Mouse (Mus musculus) megakaryocyte progenitor cell, adult 5-6 weeks (primary cell): ENCODE results near the gene Rab23. TPM values are rescaled to one million over a fixed set of nuclear protein-coding genes. Genes with fewer than 3 reads are reported as not detected.

Source experiments
- ATAC-seq: replicated peaks from 2 replicates; pipeline ENCODE4 v1.8.0; 2016; ENCODE audit warnings: mild to moderate bottlenecking, moderate TSS enrichment, inconsistent platforms; ENCODE audit not compliant: poor library complexity
- total RNA-seq, 2 experiments: library from RNA; stranded (forward) in 1 of 2; stranded (reverse) in 1 of 2; fragments of 157-497, 149-512 nt in 1 of 2; fragments of 200-1000 nt in 1 of 2; gene quantifications; 2 replicates each; pipeline versions ENCODE4 v1.2.3 to v1.2.4; 2015 to 2017

The Rab23 gene
- total RNA-seq, 2 experiments from 2014 or later, result 1.1 to 7.1 TPM

GRCm38 (mm10) chr1:33765468-33766080, 45.9 kb downstream of the Rab23 start:
- ATAC-seq, result no peak

DNA sequence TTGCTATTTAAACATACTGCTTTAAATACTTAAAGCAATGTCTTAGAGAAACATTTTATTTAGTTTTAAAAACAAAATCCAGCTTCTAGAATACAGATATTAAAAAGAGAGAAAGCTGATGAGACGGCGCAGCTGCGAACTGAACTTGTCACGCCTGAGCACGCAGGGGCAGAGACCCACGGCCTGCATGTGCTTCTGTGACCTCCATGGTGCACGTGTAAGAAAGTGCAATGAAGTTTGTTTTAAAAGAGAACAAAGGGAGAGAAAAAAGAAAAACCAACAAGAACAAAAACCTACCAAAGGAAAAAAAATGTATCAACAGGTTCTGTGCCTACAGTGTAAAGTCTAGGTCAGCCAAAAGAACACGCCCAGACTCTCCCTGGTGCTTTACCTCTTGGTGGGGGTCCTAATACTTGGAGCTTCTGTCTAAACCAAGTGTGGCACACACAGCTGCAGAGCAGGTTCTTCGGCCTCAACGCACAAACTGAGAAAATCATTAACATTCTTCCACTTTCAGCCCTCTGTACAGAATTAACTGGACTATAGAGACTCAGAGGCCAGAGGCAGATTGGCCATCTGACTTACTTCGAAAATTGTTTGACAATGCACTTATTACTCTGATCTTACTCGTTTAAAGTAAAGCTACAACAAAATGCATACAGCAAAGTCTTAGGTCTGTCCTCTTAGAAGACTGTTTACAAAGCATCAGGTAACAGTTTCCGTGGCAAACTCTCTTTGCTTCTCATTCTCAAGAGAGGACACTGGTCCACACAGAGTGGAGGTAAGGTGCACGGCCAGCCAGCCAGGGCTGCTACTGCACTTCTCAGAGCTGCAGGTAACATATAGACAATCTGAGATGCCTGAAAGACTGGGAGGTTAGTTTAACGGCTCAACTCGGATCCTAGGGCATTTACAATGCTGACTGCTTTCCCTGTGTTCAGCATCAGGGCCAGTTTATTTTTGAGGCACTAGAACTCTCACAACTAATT, 47.1 kb downstream of the Rab23 start:
- ATAC-seq, result no peak

DNA sequence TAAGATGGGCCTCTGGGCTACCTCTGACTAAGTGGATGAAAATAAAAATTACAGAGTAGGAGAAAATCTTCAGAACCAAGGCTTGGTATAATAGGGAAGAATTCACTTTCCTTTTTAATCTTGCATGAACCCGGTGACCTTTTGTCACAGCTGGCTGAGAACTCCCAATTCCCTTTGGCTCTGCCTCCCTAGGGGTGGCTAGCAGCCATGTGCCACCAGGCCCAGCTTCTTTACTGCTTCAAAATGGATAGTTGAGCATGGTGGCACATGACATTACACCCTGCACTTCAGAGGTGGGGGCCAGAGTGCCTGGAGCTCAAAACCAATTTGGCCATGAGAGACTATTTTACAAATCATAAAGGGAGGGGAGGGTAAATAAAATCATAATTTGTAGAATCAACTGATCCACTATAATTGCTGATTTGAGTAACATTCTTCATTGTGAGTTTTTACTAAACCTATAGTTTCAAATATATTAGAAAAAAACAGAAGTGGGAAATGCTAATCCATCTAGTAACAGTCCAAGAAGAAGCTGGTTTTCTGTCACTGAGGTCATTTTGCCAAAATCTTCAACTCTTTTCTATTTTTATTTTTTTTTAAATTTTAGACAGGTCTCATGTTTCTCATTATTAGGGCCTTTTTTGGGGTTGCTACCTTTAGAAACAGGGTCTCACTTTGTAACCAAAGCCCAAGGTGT, 48.6 kb downstream of the Rab23 start:
- ATAC-seq, result no peak

- ATAC-seq, result peak; percentile 50; the same call in 1 of the 2 replicates
Measured at GRCm38 (mm10) chr1:33768827-33769226, 49.1 kb downstream of the Rab23 start.

- no peak for ATAC-seq
Measured at GRCm38 (mm10) chr1:33771621-33772020, 51.9 kb downstream of the Rab23 start.

GRCm38 (mm10) chr1:33772106-33772505, 52.4 kb downstream of the Rab23 start:
- ATAC-seq, result no peak

GRCm38 (mm10) chr1:33776175-33776611, 56.5 kb downstream of the Rab23 start:
- ATAC-seq, result no peak

DNA sequence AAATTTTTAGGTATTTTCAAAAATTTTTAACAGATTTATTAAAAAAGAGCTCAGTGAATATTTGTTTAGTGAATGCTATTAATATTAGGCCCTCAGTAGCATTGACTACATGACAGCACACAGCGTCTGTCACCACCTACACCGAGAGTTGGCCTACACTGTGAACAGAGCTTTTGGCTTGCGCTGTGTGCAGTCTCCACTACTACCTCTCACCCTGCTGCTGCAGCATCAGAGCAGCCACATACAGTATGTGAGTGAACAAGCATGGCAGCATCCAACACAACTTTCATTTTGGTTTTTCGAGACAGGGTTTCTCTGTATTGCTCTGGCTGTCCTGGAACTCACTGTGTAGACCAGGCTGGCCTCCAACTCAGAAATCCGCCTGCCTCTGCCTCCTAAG, 64.9 kb downstream of the Rab23 start:
- ATAC-seq, result no peak

DNA sequence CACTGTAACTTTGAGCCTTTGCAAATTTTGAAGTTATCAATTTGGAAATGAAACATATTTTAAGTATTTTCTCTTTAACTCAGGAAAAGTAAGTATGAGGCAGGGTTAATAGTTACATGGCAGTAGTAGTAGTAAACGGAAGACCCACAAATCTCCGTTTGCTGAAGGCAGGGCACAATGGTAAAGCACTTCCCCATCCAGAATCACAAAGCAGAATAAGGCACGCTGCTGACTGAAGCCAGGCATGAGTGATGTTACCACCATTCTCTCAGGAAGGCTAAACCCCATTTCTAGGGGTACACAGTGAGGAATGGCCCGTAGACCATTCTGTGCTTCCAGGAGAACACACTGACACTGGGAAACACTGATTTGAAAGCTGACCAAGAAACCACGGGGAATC, 68.4 kb downstream of the Rab23 start:
- no peak for ATAC-seq

- ATAC-seq, result no peak
Measured at GRCm38 (mm10) chr1:33788493-33788892, 68.8 kb downstream of the Rab23 start.

Other genes with a start within 250 kb of the Rab23 start
- 76.3 and 79.8 TPM in 2 replicates for gene Prim2, start 50.1 kb upstream of the Rab23 start, total RNA-seq (2015)
- 88.4 and 90.3 TPM in 2 replicates for gene Prim2, start 50.1 kb upstream of the Rab23 start, total RNA-seq (2017)
- 26.9 and 37.3 TPM in 2 replicates for gene Bag2, start 37.9 kb downstream of the Rab23 start, total RNA-seq (2015)
- 26.0 and 26.3 TPM in 2 replicates for gene Bag2, start 37.9 kb downstream of the Rab23 start, total RNA-seq (2017)
- gene Zfp451, start 94.7 kb downstream of the Rab23 start, total RNA-seq (2015), result 53.9 and 62.0 TPM in 2 replicates
- 19.9 and 24.9 TPM in 2 replicates for gene Zfp451, start 94.7 kb downstream of the Rab23 start, total RNA-seq (2017)
- not detected in 2 replicates for gene Bend6, start 187.9 kb downstream of the Rab23 start, total RNA-seq (2015)
- not detected in 2 replicates for gene Bend6, start 187.9 kb downstream of the Rab23 start, total RNA-seq (2017)
- 0.51 and 3.2 TPM in 2 replicates for gene Dst, start 188.3 kb downstream of the Rab23 start, total RNA-seq (2015)
- gene Dst, start 188.3 kb downstream of the Rab23 start, total RNA-seq (2017), result 1.3 and 5.4 TPM in 2 replicates